Mouse (Mus musculus): ENCODE measurements around the gene Cipc. TPM values are rescaled to one million over a fixed set of nuclear protein-coding genes. Genes with fewer than 3 reads are reported as not detected.

The Cipc gene
- polyA plus RNA-seq, 1 experiment from 2014 or later: 45.4 TPM

- Histone ChIP-seq H3K4me1 (replicated peaks) (peaks cover 20% of the 10 kb centered on the region), H3K9ac (no peak overlapping the region), H3K9me3 (no peaks in the 10 kb centered on the region), H3K4me2 (no peak overlapping the region), H3K27me3 (0 out of 2 replicates have a peak, but pooled peaks cover 4% of the 10 kb centered on the region), H3K27ac (0 out of 2 replicates have a peak overlapping the region, but pooled peaks have one; percentile 30), H3K4me3 (no peak overlapping the region), H3K36me3 (peaks cover 22% of the 10 kb centered on the region)
- WGBS: 62% methylated on average over 3 of the region's 3 CpGs
- ATAC-seq (ENCODE audit: low FRiP score): no peak
Measured at GRCm38 (mm10) chr12:86969220-86969601, 22.4 kb downstream of the Cipc start.

GRCm38 (mm10) chr12:86971089-86971488 lies 24.2 kb downstream of the Cipc start:
- Histone ChIP-seq H3K36me3 (peaks cover 4% of the 10 kb centered on the region; the same call in 1 of the 2 replicates), H3K4me1 (replicated peaks) (peaks cover 38% of the 10 kb centered on the region), H3K9ac (no peak overlapping the region), H3K9me3 (no peaks in the 10 kb centered on the region), H3K4me3 (no peak overlapping the region), H3K4me2 (no peak overlapping the region), H3K27ac (no peak overlapping the region), H3K27me3 (0 out of 2 replicates have a peak, but pooled peaks cover 4% of the 10 kb centered on the region)
- no peak for ATAC-seq (ENCODE audit: low FRiP score)
- WGBS: 92% methylated on average over 7 of the region's 7 CpGs

GRCm38 (mm10) chr12:86973216-86973615 lies 26.4 kb downstream of the Cipc start:
- WGBS: 26% methylated on average over 7 of the region's 7 CpGs
- Histone ChIP-seq H3K4me3 (no peak overlapping the region), H3K4me2 (0 out of 2 replicates have a peak overlapping the region, but pooled peaks have one; percentile 2), H3K27ac (peak overlapping the region; percentile 88), H3K9me3 (no peaks in the 10 kb centered on the region), H3K9ac (no peak overlapping the region), H3K4me1 (replicated peaks) (peaks cover 51% of the 10 kb centered on the region), H3K27me3 (peaks cover 9% of the 10 kb centered on the region; the same call in 1 of the 2 replicates), H3K36me3 (no peaks in the 10 kb centered on the region)
- ATAC-seq (ENCODE audit: low FRiP score): peak; percentile 27

GRCm38 (mm10) chr12:86973706-86974105 lies 26.9 kb downstream of the Cipc start:
- H3K4me3 ChIP-seq: no peak overlapping the region
- H3K9ac ChIP-seq: no peak overlapping the region
- no peak for ATAC-seq (ENCODE audit: low FRiP score)
- peaks cover 54% of the 10 kb centered on the region for H3K4me1 ChIP-seq (replicated peaks)
- H3K27me3 ChIP-seq: peaks cover 14% of the 10 kb centered on the region
- no peaks in the 10 kb centered on the region for H3K9me3 ChIP-seq
- WGBS: 37% methylated on average over 8 of the region's 8 CpGs
- H3K4me2 ChIP-seq: 0 out of 2 replicates have a peak overlapping the region, but pooled peaks have one; percentile 2
- peak overlapping the region; percentile 88 for H3K27ac ChIP-seq
- no peaks in the 10 kb centered on the region for H3K36me3 ChIP-seq

GRCm38 (mm10) chr12:86974387-86975288 lies 27.8 kb downstream of the Cipc start:
- H3K36me3 ChIP-seq: no peaks in the 10 kb centered on the region
- H3K27ac ChIP-seq: peak overlapping the region; percentile 88
- ATAC-seq (ENCODE audit: low FRiP score): peak; percentile 74
- H3K9ac ChIP-seq: peak overlapping the region; percentile 59
- peaks cover 50% of the 10 kb centered on the region for H3K4me1 ChIP-seq (replicated peaks)
- H3K27me3 ChIP-seq: peaks cover 20% of the 10 kb centered on the region
- WGBS: 6% methylated on average over 40 of the region's 40 CpGs
- H3K9me3 ChIP-seq: no peaks in the 10 kb centered on the region
- peak overlapping the region; percentile 29 for H3K4me3 ChIP-seq
- H3K4me2 ChIP-seq: peak overlapping the region; percentile 53

GRCm38 (mm10) chr12:86975761-86976160 lies 28.9 kb downstream of the Cipc start:
- Histone ChIP-seq H3K4me1 (replicated peaks) (peaks cover 50% of the 10 kb centered on the region), H3K27ac (peak overlapping the region; percentile 88)
- no peak for ATAC-seq (ENCODE audit: low FRiP score)

GRCm38 (mm10) chr12:86976511-86977168 lies 29.8 kb downstream of the Cipc start:
- Histone ChIP-seq H3K9ac (no peak overlapping the region), H3K4me1 (replicated peaks) (peaks cover 50% of the 10 kb centered on the region), H3K27ac (no peak overlapping the region), H3K27me3 (peaks cover 39% of the 10 kb centered on the region), H3K9me3 (no peaks in the 10 kb centered on the region), H3K4me3 (no peak overlapping the region), H3K4me2 (no peak overlapping the region), H3K36me3 (no peaks in the 10 kb centered on the region)
- WGBS: 59% methylated on average over 6 of the region's 6 CpGs
- no peak for ATAC-seq (ENCODE audit: low FRiP score)

More at GRCm38 (mm10) chr12:86975761-86976160, 28.9 kb downstream of the Cipc start:
- Histone ChIP-seq H3K4me3 (no peak overlapping the region), H3K9me3 (no peaks in the 10 kb centered on the region), H3K27me3 (peaks cover 30% of the 10 kb centered on the region), H3K36me3 (no peaks in the 10 kb centered on the region), H3K9ac (no peak overlapping the region), H3K4me2 (no peak overlapping the region)
- 59% methylated on average over 10 of the region's 10 CpGs for WGBS

GRCm38 (mm10) chr12:86977833-86978232 lies 31.0 kb downstream of the Cipc start:
- 0 out of 2 replicates have a peak, but pooled peaks have one; percentile 8 for ATAC-seq (ENCODE audit: low FRiP score)
- 16% methylated on average over 15 of the region's 15 CpGs for WGBS
- Histone ChIP-seq H3K4me3 (no peak overlapping the region), H3K4me1 (replicated peaks) (peaks cover 50% of the 10 kb centered on the region), H3K9me3 (no peaks in the 10 kb centered on the region), H3K4me2 (peak overlapping the region; percentile 23; the same call in 1 of the 2 replicates), H3K27me3 (peaks cover 47% of the 10 kb centered on the region), H3K9ac (0 out of 2 replicates have a peak overlapping the region, but pooled peaks have one; percentile 24), H3K27ac (peak overlapping the region; percentile 48; the same call in 1 of the 2 replicates), H3K36me3 (no peaks in the 10 kb centered on the region)

GRCm38 (mm10) chr12:86981180-86981579 lies 34.3 kb downstream of the Cipc start:
- peaks cover 80% of the 10 kb centered on the region for H3K27me3 ChIP-seq
- no peak overlapping the region for H3K9ac ChIP-seq
- WGBS: 29% methylated on average over 9 of the region's 9 CpGs

GRCm38 (mm10) chr12:86983470-86984193 lies 36.8 kb downstream of the Cipc start:
- H3K9ac ChIP-seq: peak overlapping the region; percentile 61
- H3K27me3 ChIP-seq: peaks cover 96% of the 10 kb centered on the region
- ATAC-seq (ENCODE audit: low FRiP score): peak; percentile 68

More at GRCm38 (mm10) chr12:86981180-86981579, 34.3 kb downstream of the Cipc start:
- ATAC-seq (ENCODE audit: low FRiP score): no peak
- Histone ChIP-seq H3K27ac (no peak overlapping the region), H3K4me2 (no peak overlapping the region), H3K36me3 (no peaks in the 10 kb centered on the region), H3K4me3 (no peak overlapping the region), H3K9me3 (no peaks in the 10 kb centered on the region), H3K4me1 (replicated peaks) (peaks cover 38% of the 10 kb centered on the region)

GRCm38 (mm10) chr12:86984194-86984555 lies 37.3 kb downstream of the Cipc start:
- Histone ChIP-seq H3K27ac (no peak overlapping the region), H3K36me3 (no peaks in the 10 kb centered on the region), H3K4me1 (replicated peaks) (peaks cover 34% of the 10 kb centered on the region), H3K9ac (peak overlapping the region; percentile 61; the same call in 1 of the 2 replicates), H3K4me3 (no peak overlapping the region), H3K4me2 (peak overlapping the region; percentile 47), H3K27me3 (peaks cover 96% of the 10 kb centered on the region), H3K9me3 (no peaks in the 10 kb centered on the region)
- 5% methylated on average over 6 of the region's 6 CpGs for WGBS
- ATAC-seq (ENCODE audit: low FRiP score): 0 out of 2 replicates have a peak, but pooled peaks have one; percentile 24

More at GRCm38 (mm10) chr12:86983470-86984193, 36.8 kb downstream of the Cipc start:
- peaks cover 29% of the 10 kb centered on the region for H3K4me1 ChIP-seq (replicated peaks)
- H3K9me3 ChIP-seq: no peaks in the 10 kb centered on the region
- H3K4me3 ChIP-seq: peak overlapping the region; percentile 15
- H3K27ac ChIP-seq: peak overlapping the region; percentile 20; the same call in 1 of the 2 replicates
- no peaks in the 10 kb centered on the region for H3K36me3 ChIP-seq
- 2% methylated on average over 28 of the region's 28 CpGs for WGBS
- peak overlapping the region; percentile 47 for H3K4me2 ChIP-seq
